Comparison of ENCODE assay signal across 7 mouse cellular contexts in the genomic region with DNA sequence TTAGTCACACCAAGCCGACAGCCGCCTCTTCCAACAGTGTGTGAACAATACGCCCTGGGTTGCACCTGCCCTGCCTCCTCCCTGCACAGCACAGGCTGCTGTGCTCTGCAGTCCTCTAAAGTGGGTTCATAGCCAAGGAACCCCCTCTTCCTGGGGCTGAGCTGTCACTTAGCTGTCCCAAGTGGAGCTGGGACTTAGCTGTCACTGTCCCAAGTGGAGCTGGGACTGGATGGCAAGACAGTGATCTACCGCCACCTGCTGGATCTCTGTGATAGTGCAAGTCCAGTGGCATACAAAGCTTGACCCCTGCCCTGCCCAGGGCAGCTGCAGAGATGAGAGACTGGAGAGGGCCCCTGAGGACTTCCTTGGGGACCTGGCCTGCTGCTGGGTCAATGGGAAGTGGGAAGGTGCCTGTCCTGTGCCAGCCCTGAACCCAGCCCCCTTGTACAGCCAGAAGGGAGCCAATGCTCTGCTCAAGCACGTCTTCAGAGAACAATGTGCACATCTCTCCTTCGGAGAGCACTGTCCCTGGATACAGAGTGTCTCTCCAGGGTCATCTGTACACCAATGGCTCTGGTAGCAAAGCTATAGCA.
A peak's percentile ranks its signal among the peaks of the same experiment; 100 is the strongest.
DNase-seq lines count a peak whose midpoint lies in the region; ATAC-seq lines count a peak whose summit lies in the region.

No protein-coding gene starts in this region.

- no peak overlapping the region for H3K4me3 ChIP-seq in forebrain, embryonic 16.5 days (replicated peaks; ENCODE audit: low read length)
- no peak overlapping the region for H3K4me3 ChIP-seq in hindbrain, embryonic 11.5 days (ENCODE audit: low read depth, low read length)
- H3K4me3 ChIP-seq in midbrain, embryonic 10.5 days: no peak overlapping the region

- H3K9me3 ChIP-seq in forebrain, embryonic 16.5 days (ENCODE audit: control insufficient read depth, low read length): no peaks in the 10 kb centered on the region
- H3K9me3 ChIP-seq in hindbrain, embryonic 11.5 days (ENCODE audit: control insufficient read depth, low read length): no peaks in the 10 kb centered on the region
- H3K9me3 ChIP-seq in midbrain, embryonic 10.5 days (replicated peaks): peaks cover 9% of the 10 kb centered on the region

- no peaks in the 10 kb centered on the region for H3K27me3 ChIP-seq in forebrain, embryonic 16.5 days (replicated peaks; ENCODE audit: control insufficient read depth, insufficient read depth, low read length)
- H3K27me3 ChIP-seq in hindbrain, embryonic 11.5 days (ENCODE audit: control insufficient read depth, insufficient read depth, low read length): no peaks in the 10 kb centered on the region
- H3K27me3 ChIP-seq in midbrain, embryonic 10.5 days (ENCODE audit: low read depth, poor library complexity, severe bottlenecking): peaks cover 16% of the 10 kb centered on the region; the same call in 1 of the 2 replicates

- WGBS in forebrain, embryonic 16.5 days: 40% methylated on average over 6 of the region's 6 CpGs
- 56% methylated on average over 6 of the region's 6 CpGs for WGBS in hindbrain, embryonic 11.5 days
- 61% methylated on average over 6 of the region's 6 CpGs for WGBS in midbrain, embryonic 10.5 days

- H3K27ac ChIP-seq in forebrain, embryonic 16.5 days (ENCODE audit: low read length): peak overlapping the region; percentile 90
- H3K27ac ChIP-seq in hindbrain, embryonic 11.5 days (ENCODE audit: low read depth, low read length): no peak overlapping the region
- peak overlapping the region; percentile 73 for H3K27ac ChIP-seq in midbrain, embryonic 10.5 days (replicated peaks)

- no peak overlapping the region for H3K4me2 ChIP-seq in forebrain, embryonic 16.5 days (ENCODE audit: low read length)
- H3K4me2 ChIP-seq in hindbrain, embryonic 11.5 days (replicated peaks; ENCODE audit: low read depth, low read length): no peak overlapping the region

- H3K9ac ChIP-seq in forebrain, embryonic 16.5 days (replicated peaks; ENCODE audit: low read depth, low read length): 0 out of 2 replicates have a peak overlapping the region, but pooled peaks have one; percentile 2
- no peak overlapping the region for H3K9ac ChIP-seq in hindbrain, embryonic 11.5 days (ENCODE audit: low read depth, low read length)

- DNase-seq in NIH3T3 (ENCODE audit: low read depth): peak; percentile 78
- peak; percentile 43 for DNase-seq in c-Kit-positive CD71-positive TER-119-positive erythroid progenitor cells, embryonic 14.5 days (ENCODE audit: low spot score)
- peak; percentile 90 for DNase-seq in hindbrain, embryonic 11.5 days (ENCODE audit: low spot score)
- DNase-seq in layer of hippocampus, postnatal 25 days (ENCODE audit: extremely low spot score in 1 of 2, low spot score in 1 of 2): peak; percentile 54 to 83
- DNase-seq in midbrain, embryonic 10.5 days (ENCODE audit: low spot score): peak; percentile 89
- DNase-seq in spleen, adult 12 weeks (ENCODE audit: low spot score): peak; percentile 32

- ATAC-seq in forebrain, embryonic 16.5 days: peak; percentile 46
- peak; percentile 62 for ATAC-seq in hindbrain, embryonic 11.5 days (ENCODE audit: low FRiP score)

- H3K4me1 ChIP-seq in forebrain, embryonic 16.5 days (replicated peaks; ENCODE audit: control insufficient read depth, insufficient read depth, low read length): peaks cover 36% of the 10 kb centered on the region
- peaks cover 10% of the 10 kb centered on the region for H3K4me1 ChIP-seq in hindbrain, embryonic 11.5 days (replicated peaks; ENCODE audit: control insufficient read depth, insufficient read depth, low read length)
- peaks cover 30% of the 10 kb centered on the region for H3K4me1 ChIP-seq in midbrain, embryonic 10.5 days

- H3K36me3 ChIP-seq in forebrain, embryonic 16.5 days (ENCODE audit: control insufficient read depth, insufficient read depth): peaks cover 17% of the 10 kb centered on the region
- H3K36me3 ChIP-seq in hindbrain, embryonic 11.5 days (ENCODE audit: control insufficient read depth, insufficient read depth, low read length): no peaks in the 10 kb centered on the region; the same call in 1 of the 2 replicates
- peaks cover 46% of the 10 kb centered on the region for H3K36me3 ChIP-seq in midbrain, embryonic 10.5 days

Comparison
In these comparisons a context has a peak if more than half of its experiments do, and no peak if none do; other contexts are left out.
1. DNase-seq: peak in every context shown above with its lines; median percentile 90 in hindbrain, embryonic 11.5 days; 89 in midbrain, embryonic 10.5 days; 78 in NIH3T3; 68 in layer of hippocampus, postnatal 25 days; 43 in c-Kit-positive CD71-positive TER-119-positive erythroid progenitor cells, embryonic 14.5 days; 32 in spleen, adult 12 weeks.